Mouse (Mus musculus) C2C12 (cell line): ENCODE measurements at regions not wholly inside any gene's neighbourhood (a gene's known extent, or its start where the extent isn't known, plus 50 kb on each side); places are given as distances from the start of the nearest gene placed in this dataset.

Experiments
- CEBPB ChIP-seq: IDR thresholded peaks from one replicate; pipeline ENCODE4 v1.6.1; 2011; ENCODE audit warnings: low read depth, mild to moderate bottlenecking, control low read depth, moderate library complexity
- CTCF ChIP-seq: IDR thresholded peaks from one replicate; pipeline ENCODE4 v1.5.1; 2011; ENCODE audit not compliant: control insufficient read depth, insufficient read depth, insufficient read length
- MAX ChIP-seq: IDR thresholded peaks from one replicate; pipeline ENCODE4 v1.6.1; 2011; ENCODE audit warnings: mild to moderate bottlenecking, control low read depth
- MYOD1 ChIP-seq: IDR thresholded peaks from one replicate; pipeline ENCODE4 v1.6.1; 2011; ENCODE audit warnings: low read depth; ENCODE audit not compliant: control insufficient read depth, insufficient read length
- MYOG ChIP-seq: IDR thresholded peaks from one replicate; pipeline ENCODE4 v1.6.1; 2011; ENCODE audit not compliant: control insufficient read depth, insufficient read length; ENCODE audit errors: extremely low read depth
- USF1 ChIP-seq: IDR thresholded peaks from one replicate; pipeline ENCODE4 v1.6.1; 2011; ENCODE audit warnings: low read depth, mild to moderate bottlenecking, control low read depth, moderate library complexity

DNA sequence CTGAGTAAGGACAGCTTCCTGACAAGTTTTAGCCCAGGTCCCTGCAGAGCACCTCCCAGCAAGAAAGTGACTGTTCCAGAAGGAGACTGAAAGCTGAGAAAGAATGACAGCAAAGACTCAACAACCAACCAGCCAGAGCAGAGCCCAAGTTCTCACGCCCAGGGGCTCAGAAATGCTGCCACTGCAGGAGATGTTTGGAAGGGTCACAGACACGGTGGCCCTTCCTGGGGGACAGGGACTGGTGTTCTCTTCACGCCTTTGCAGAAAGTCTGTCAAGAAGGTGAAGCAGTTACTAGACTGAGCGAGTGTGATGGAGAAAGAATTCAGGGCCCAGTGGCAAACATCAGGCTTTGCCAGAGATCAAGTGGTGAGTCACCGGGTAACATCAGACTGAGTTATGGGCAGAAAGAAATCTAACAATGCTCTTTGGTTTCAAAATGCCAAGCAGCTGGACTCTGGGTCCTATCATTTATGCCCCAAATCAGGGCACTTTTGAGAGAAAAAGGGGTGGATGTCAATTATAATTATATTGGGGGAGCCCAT lies 154.2 kb upstream of the Hes1 start:
- TF ChIP-seq CEBPB (no peak), CTCF (no peak), MAX (no peak), MYOD1 (no peak), USF1 (no peak), MYOG (no peak)
